Mouse (Mus musculus): ENCODE measurements around the gene Xrn1.

GRCm38 (mm10) chr9:96056417-96057223 lies 102.1 kb downstream of the Xrn1 start:
- TF ChIP-seq CTCF (IDR thresholded peaks at IDR 0.05; ENCODE audit: low read depth, low read length) (no peak), POLR2A (IDR thresholded peaks at IDR 0.05; ENCODE audit: extremely low read depth, insufficient read depth, low read length) (no peak)

Data from liver, adult 2 months (tissue).